Mouse (Mus musculus) midbrain, embryonic 12.5 days (tissue): ENCODE results near the gene Rhox4c. TPM values are rescaled to one million over a fixed set of nuclear protein-coding genes. Genes with fewer than 3 reads are reported as not detected.
"Not testable (repeated sequence)": the region's sequence is repeated elsewhere in the genome, so short reads cannot be mapped to it uniquely, and the experiment has no call there.

Experiments used
- ATAC-seq: fragments of 200-750 bp; cut with Nextera tagmentation; 2 replicates; pipeline ENCODE4 v1.8.0; 2017; ENCODE audit warnings: low read depth, moderate TSS enrichment, moderate library complexity; ENCODE audit not compliant: low FRiP score
- H3K27ac ChIP-seq: fragments of 300-500 bp; sonication (generic); replicated peaks from 2 replicates; pipeline ENCODE4 v1.5.1; 2016; ENCODE audit warnings: mild to moderate bottlenecking
- H3K27me3 ChIP-seq: fragments of 300-500 bp; sonication (generic); 2 replicates; pipeline ENCODE4 v1.6.1; 2016; ENCODE audit warnings: mild to moderate bottlenecking
- H3K36me3 ChIP-seq: fragments of 300-500 bp; sonication (generic); 2 replicates; pipeline ENCODE4 v1.6.1; 2016
- H3K4me1 ChIP-seq: fragments of 300-500 bp; sonication (generic); 2 replicates; pipeline ENCODE4 v1.6.1; 2016
- H3K4me2 ChIP-seq: fragments of 300-500 bp; sonication (generic); replicated peaks from 2 replicates; pipeline ENCODE4 v1.6.1; 2016; ENCODE audit warnings: mild to moderate bottlenecking, moderate library complexity
- H3K4me3 ChIP-seq: fragments of 300-500 bp; sonication (generic); 2 replicates; pipeline ENCODE4 v1.5.1; 2016; ENCODE audit warnings: mild to moderate bottlenecking
- H3K9ac ChIP-seq: fragments of 300-500 bp; sonication (generic); replicated peaks from 2 replicates; pipeline ENCODE4 v1.6.1; 2016; ENCODE audit warnings: mild to moderate bottlenecking, moderate library complexity
- H3K9me3 ChIP-seq: fragments of 300-500 bp; sonication (generic); 2 replicates; pipeline ENCODE4 v1.6.1; 2016; ENCODE audit warnings: mild to moderate bottlenecking
- whole genome bisulfite sequencing: fragments of 180-500 bp; shearing (Covaris S2); methylation state at CpG from one replicate; pipeline ENCODE4 v1.1.7; 2016; 5-methylcytosine and 5-hydroxymethylcytosine counted together
- polyA plus RNA-seq: library from polyadenylated mRNA; unstranded; fragments of >200 nt; fragmentation: Nextera tagmentation; extraction: Ambion mirVana; gene quantifications from 2 replicates; pipeline ENCODE4 v1.2.1, GENCODE M21; 2016

Rhox4c gene
- not detected in 2 replicates for polyA plus RNA-seq

DNA sequence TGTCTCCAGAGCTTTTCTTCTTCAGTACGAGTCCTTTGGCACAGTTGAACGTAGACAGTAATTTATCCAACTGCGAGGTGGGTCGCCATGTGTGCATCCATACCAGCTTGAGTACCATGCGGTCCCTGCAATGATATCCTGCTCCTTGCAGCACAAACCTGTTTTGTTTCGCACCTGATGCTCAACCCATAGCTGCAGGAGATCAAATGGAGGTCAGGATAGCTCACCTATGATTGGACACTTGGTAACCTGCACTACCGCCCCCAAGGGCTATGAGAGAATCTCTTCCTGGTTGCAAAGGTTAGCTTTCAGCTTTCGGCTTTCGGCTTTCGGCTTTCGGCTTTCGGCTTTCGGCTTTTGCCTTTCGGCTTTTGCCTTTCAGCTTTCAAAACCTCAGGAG lies at the start of gene Rhox4c:
Gene Rhox4c (plus strand): TSS at position 301 of the 400 bp plus-strand sequence.
- not testable (repeated sequence) for H3K27me3 ChIP-seq, H3K4me3 ChIP-seq, H3K36me3 ChIP-seq, H3K27ac ChIP-seq, H3K4me1 ChIP-seq, H3K9ac ChIP-seq, H3K9me3 ChIP-seq, H3K4me2 ChIP-seq, ATAC-seq
- WGBS: 91% methylated on average over 14 of the region's 14 CpGs

DNA sequence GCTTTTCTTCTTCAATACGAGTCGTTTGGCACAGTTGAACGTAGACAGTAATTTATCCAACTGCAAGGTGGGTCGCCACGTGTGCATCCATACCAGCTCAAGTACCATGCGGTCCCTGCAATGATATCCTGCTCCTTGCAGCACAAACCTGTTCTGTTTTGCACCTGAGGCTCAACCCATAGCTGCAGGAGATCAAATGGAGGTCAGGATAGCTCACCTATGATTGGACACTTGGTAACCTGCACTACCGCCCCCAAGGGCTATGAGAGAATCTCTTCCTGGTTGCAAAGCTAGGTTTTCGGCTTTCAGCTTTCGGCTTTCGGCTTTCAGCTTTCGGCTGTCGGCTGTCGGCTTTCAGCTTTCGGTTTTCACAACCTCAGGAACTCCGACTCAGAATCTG lies 47.9 kb upstream of the Rhox4c start, which contains the start of gene Rhox4b:
Gene Rhox4b (plus strand): TSS at position 301 of the 400 bp plus-strand sequence.
- H3K36me3 ChIP-seq, ATAC-seq, H3K4me3 ChIP-seq, H3K27me3 ChIP-seq, H3K4me1 ChIP-seq, H3K27ac ChIP-seq, H3K9ac ChIP-seq, H3K9me3 ChIP-seq, H3K4me2 ChIP-seq: not testable (repeated sequence)
- 87% methylated on average over 14 of the region's 15 CpGs for WGBS

DNA sequence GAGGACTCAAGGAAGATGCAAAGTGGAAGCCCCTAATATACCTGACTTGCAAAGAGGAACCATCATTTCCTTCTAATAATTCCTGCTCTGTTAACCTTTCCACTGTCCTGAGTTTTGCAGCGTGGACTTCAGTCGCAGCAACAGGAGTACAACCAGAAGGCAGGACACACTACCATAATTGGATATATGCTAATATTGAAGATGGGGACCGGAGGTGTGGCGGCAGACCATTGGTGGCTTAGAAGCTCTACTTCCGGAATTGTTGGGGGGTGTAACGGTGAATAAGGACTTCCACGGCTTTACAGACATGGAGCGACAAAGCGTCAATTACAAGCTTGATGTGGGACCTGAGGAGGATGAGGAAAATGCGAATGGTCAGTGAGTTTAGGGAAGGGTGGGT lies 26.8 kb upstream of the Rhox4c start, which contains the start of gene Rhox2c:
Gene Rhox2c (plus strand): TSS at position 301 of the 400 bp plus-strand sequence.
- H3K4me3 ChIP-seq, H3K4me2 ChIP-seq, ATAC-seq, H3K4me1 ChIP-seq, H3K36me3 ChIP-seq, H3K9ac ChIP-seq, H3K27me3 ChIP-seq, H3K27ac ChIP-seq, H3K9me3 ChIP-seq: not testable (repeated sequence)
- WGBS: 98% methylated on average over 5 of the region's 10 CpGs

DNA sequence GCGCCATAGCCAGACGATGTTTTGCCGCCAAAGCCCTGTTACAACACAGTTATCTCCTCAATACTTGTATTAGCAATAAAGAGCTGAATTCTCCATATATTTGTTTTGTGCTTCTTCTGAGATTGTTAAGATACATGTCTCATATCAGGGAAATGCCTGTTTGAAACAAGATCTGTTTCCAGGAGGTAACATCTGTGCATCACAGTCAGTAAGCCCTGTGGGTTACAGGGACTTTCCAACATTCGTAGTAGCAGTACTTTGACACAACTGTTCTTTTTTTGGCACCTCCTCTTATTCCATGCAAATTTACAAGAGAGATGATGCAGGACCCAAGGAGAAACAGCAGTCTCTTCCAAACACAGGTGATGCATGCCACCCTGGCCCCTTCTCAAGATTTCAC lies 21.9 kb upstream of the Rhox4c start, which contains the start of gene Rhox3c:
Gene Rhox3c (plus strand): TSS at position 301 of the 400 bp plus-strand sequence.
- ATAC-seq, H3K27me3 ChIP-seq, H3K4me2 ChIP-seq, H3K4me3 ChIP-seq, H3K27ac ChIP-seq, H3K9ac ChIP-seq, H3K4me1 ChIP-seq, H3K36me3 ChIP-seq, H3K9me3 ChIP-seq: not testable (repeated sequence)
- 92% methylated on average over 3 of the region's 4 CpGs for WGBS

DNA sequence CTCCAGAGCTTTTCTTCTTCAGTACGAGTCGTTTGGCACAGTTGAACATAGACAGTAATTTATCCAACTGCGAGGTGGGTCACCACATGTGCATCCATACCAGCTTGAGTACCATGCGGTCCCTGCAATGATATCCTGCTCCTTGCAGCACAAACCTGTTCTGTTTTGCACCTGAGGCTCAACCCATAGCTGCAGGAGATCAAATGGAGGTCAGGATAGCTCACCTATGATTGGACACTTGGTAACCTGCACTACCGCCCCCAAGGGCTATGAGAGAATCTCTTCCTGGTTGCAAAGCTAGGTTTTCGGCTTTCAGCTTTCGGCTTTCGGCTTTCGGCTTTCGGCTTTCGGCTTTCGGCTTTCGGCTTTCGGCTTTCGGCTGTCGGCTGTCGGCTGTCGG lies 33.9 kb downstream of the Rhox4c start, which contains the start of gene Rhox4d:
Gene Rhox4d (plus strand): TSS at position 301 of the 400 bp plus-strand sequence.
- not testable (repeated sequence) for H3K9ac ChIP-seq, H3K36me3 ChIP-seq
- 96% methylated on average over 16 of the region's 18 CpGs for WGBS

DNA sequence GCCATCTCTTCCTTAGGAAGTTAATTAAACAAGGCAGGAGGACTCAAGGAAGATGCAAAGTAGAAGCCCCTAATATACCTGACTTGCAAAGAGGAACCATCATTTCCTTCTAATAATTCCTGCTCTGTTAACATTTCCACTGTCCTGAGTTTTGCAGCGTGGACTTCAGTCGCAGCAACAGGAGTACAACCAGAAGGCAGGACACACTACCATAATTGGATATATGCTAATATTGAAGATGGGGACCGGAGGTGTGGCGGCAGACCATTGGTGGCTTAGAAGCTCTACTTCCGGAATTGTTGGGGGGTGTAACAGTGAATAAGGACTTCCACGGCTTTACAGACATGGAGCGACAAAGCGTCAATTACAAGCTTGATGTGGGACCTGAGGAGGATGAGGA lies 50.0 kb downstream of the Rhox4c start, which contains the start of gene Rhox2e:
Gene Rhox2e (plus strand): TSS at position 301 of the 400 bp plus-strand sequence.
- not testable (repeated sequence) for H3K27me3 ChIP-seq, H3K4me3 ChIP-seq, H3K9ac ChIP-seq, H3K9me3 ChIP-seq, H3K4me1 ChIP-seq, ATAC-seq, H3K27ac ChIP-seq, H3K36me3 ChIP-seq, H3K4me2 ChIP-seq
- 97% methylated on average over 2 of the region's 8 CpGs for WGBS

More for the DNA sequence above, 33.9 kb downstream of the Rhox4c start, which contains the start of gene Rhox4d:
- not testable (repeated sequence) for H3K27me3 ChIP-seq, H3K4me1 ChIP-seq, ATAC-seq, H3K27ac ChIP-seq, H3K4me3 ChIP-seq, H3K9me3 ChIP-seq, H3K4me2 ChIP-seq

Other genes with a start within 250 kb of the Rhox4c start
- 0.32 TPM in 1 of 2 replicates, not detected in the other for gene Rhox2a, start 235.4 kb upstream of the Rhox4c start, polyA plus RNA-seq
- not detected in 2 replicates for gene Rhox3a, start 230.4 kb upstream of the Rhox4c start, polyA plus RNA-seq
- gene Rhox4a, start 215.0 kb upstream of the Rhox4c start, polyA plus RNA-seq: not detected in 2 replicates
- not detected in 2 replicates for gene Rhox3a2, start 100.3 kb upstream of the Rhox4c start, polyA plus RNA-seq
- gene Rhox4a2, start 89.5 kb upstream of the Rhox4c start, polyA plus RNA-seq: 0.56 TPM in 1 of 2 replicates, not detected in the other
- gene Rhox2b, start 68.3 kb upstream of the Rhox4c start, polyA plus RNA-seq: 0.43 TPM in 1 of 2 replicates, not detected in the other
- gene Rhox4b, start 47.8 kb upstream of the Rhox4c start, polyA plus RNA-seq: 0.24 TPM in 1 of 2 replicates, not detected in the other
- gene Rhox2c, start 26.7 kb upstream of the Rhox4c start, polyA plus RNA-seq: 1.7 and 3.0 TPM in 2 replicates
- gene Rhox3c, start 21.8 kb upstream of the Rhox4c start, polyA plus RNA-seq: not detected in 2 replicates
- gene Rhox2d, start 13.1 kb downstream of the Rhox4c start, polyA plus RNA-seq: not detected in 2 replicates
- not detected in 2 replicates for gene Rhox4d, start 34.0 kb downstream of the Rhox4c start, polyA plus RNA-seq
- 0.48 TPM in 1 of 2 replicates, not detected in the other for gene Rhox2e, start 50.1 kb downstream of the Rhox4c start, polyA plus RNA-seq
- gene Rhox3e, start 61.7 kb downstream of the Rhox4c start, polyA plus RNA-seq: not detected in 2 replicates
- not detected in 2 replicates for gene Rhox4e, start 77.1 kb downstream of the Rhox4c start, polyA plus RNA-seq
- 0.39 TPM in 1 of 2 replicates, not detected in the other for gene Rhox2f, start 91.1 kb downstream of the Rhox4c start, polyA plus RNA-seq
- not detected in 2 replicates for gene Rhox3f, start 100.7 kb downstream of the Rhox4c start, polyA plus RNA-seq
- gene Rhox4f, start 127.4 kb downstream of the Rhox4c start, polyA plus RNA-seq: not detected in 2 replicates
- not detected in 2 replicates for gene Rhox3g, start 148.3 kb downstream of the Rhox4c start, polyA plus RNA-seq
- not detected in 2 replicates for gene Rhox2g, start 163.1 kb downstream of the Rhox4c start, polyA plus RNA-seq
- not detected in 2 replicates for gene Rhox4g, start 171.0 kb downstream of the Rhox4c start, polyA plus RNA-seq
- not detected in 2 replicates for gene Rhox3h, start 188.4 kb downstream of the Rhox4c start, polyA plus RNA-seq
- not detected in 2 replicates for gene Rhox2h, start 192.9 kb downstream of the Rhox4c start, polyA plus RNA-seq